Mouse (Mus musculus): ENCODE measurements around the gene Grap.

Gene Grap

GRCm38 (mm10) chr11:61683907-61684731 lies 31.1 kb downstream of the Grap start, which contains the start of gene Fam83g:
Gene Fam83g (plus strand): TSS chr11:61684091.
- DNase-seq (ENCODE audit: low spot score in 2 of 2): no peak

DNA sequence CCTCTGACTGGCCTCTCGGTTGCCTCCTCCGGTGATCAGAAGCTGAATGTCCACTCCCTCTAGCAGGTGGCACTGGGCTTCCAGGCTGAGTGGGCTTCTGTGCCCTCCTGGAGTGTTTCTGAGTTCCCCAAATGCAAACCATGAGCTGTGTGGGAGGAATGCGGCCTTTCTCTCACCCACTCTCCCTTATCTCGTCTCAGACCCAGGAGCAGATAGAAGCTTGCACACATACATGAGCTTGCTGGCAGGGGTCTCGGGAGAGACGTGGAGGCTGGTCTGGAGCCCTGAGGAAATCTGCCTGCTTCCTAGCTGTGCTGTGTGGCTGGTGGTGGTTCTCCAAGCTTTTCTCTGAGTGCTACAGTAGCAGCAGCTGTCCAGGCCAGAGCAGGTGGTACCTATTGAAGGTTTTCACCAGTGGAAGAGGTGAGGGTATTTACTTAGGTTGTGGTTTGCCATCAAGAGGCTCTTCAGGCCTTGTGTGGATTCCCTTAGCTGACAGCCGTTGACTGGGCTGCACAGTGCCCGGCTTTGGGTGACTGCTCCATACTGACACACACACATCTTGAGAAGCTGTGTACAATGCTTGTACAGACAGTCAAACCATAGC lies 32.2 kb downstream of the Grap start:
- no peak for DNase-seq (ENCODE audit: low spot score in 2 of 2)

GRCm38 (mm10) chr11:61686141-61686540 lies 33.1 kb downstream of the Grap start:
- no peak for DNase-seq (ENCODE audit: low spot score in 2 of 2)

DNA sequence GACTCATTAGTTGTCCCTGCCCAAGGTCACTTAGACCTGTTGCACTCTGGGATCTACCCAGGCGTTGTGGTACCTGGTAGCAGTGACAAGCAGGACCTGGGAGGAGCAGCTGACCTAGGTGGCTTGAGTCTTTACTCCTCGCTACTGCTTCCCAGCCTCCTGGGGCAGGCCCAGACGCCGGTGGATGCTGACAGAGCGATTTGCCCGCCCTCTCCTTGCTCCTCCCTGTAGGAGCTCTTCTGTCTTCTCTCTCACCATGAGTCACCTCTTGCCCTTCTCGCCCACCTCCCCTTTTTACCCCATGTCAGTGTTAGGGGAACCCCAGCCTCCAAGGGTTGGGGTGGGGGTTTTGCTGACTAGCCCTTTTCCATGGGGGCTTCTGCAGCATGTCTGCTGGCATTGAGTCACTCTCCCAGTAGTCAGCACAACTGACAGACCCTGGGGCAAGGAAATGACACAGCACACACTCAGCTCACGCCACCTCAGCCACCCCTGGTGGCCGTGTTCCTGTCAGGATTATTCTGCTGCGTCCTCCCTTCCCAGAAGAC lies 33.9 kb downstream of the Grap start:
- DNase-seq (ENCODE audit: low spot score in 2 of 2): no peak

- DNase-seq (ENCODE audit: low spot score in 2 of 2): no peak
Observed at GRCm38 (mm10) chr11:61687595-61687994, 34.5 kb downstream of the Grap start.

DNA sequence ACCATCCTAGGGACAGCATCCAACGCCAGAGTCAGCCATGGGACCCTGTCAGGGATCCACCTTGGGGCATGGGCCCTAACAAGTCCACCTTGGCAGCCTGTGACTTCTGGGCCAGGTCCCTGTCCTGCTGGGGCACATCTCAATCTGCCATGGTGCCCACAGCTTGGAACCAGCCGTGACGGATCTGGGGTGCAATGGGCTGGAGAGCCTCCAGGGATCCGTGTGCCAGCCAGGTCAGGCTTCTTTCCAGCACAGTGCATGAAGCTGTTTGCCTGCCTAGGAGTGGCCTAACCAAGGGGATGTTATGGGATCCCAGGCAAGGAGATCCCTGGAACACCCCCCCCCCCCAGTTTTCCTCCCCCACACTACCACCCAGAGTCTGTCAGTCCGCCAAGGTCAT lies 39.9 kb downstream of the Grap start:
- DNase-seq (ENCODE audit: low spot score in 2 of 2): no peak

DNA sequence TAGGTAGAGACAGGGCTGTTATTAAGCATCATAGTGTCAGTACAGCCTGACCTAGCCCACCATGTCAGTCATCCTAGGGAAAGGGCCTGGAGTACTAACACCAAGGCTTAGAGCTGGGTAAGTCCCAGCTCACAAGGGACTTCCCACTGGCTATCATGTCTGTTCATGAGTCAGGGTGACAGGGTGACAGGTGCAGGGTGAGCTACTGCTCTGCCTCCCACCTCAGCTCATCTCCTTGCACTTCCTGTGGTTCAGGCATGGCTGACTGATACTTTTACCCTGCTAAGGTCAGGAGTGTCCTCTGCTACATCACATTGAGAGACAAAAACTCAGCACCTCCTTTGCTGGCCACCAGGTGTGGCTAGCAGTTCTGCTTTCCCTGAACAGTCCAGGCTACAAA lies 45.8 kb downstream of the Grap start:
- no peak for DNase-seq (ENCODE audit: low spot score in 2 of 2)

DNA sequence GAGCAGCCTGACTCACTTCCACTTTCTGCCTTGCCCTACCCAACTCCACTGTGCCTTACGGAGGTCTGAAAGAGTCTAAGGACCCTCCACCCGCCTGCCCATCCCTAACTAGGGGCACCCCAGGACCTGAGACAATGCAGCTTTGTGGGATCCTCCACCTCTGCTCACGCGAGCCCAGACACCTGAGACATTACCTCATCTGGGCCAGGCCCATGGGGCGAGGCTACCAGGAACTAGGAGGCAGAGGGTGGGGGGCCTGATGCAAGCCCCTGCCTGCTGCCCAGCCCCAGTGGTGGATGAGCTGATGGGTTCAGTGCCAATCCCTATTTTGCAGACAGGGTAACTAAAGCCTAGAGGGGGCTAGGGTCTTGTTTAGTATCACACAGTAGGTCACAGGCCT lies 46.4 kb downstream of the Grap start:
- DNase-seq (ENCODE audit: low spot score in 2 of 2): no peak

DNA sequence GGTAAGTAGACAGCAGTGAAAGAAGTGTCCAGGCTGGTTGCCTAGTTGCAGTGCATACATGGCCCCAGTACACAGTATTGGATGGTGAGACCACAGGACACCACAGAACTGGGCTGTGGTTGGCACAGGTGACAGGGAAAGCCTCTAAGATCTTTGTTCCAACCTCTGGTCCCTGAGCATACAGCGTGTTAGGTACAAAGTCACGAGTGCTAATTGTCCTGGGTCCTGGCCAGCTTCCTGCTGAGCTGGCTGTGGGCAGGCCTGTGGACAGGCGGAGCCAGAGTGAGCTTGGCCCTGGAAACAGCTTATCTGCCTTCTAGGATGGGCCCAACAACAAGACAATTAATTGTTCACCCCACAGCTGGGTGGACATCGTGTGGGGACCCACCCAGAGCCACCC lies 46.9 kb downstream of the Grap start:
- DNase-seq (ENCODE audit: low spot score in 2 of 2): no peak

DNA sequence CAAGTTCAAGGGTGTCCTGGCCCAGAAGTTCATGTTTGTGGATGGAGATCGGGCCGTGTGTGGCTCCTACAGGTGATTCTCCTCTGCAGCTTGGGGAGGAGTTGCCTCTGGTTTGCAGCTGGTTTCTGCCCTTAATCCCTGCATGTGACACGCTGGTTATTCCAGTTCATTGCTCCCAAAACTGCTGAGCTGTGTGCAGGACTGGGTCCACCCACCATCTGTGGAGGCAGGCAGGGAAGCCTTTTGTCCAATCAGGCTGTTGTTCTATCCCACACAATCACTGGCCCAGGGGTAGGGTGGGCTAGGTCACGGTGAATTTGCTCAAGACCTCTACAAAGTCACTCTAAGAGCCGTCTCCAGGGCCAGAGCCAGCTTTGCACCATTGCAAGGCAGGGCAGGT lies 48.6 kb downstream of the Grap start:
- no peak for DNase-seq (ENCODE audit: low spot score in 2 of 2)

GRCm38 (mm10) chr11:61702494-61702893 lies 49.4 kb downstream of the Grap start:
- DNase-seq (ENCODE audit: low spot score in 2 of 2): no peak

DNA sequence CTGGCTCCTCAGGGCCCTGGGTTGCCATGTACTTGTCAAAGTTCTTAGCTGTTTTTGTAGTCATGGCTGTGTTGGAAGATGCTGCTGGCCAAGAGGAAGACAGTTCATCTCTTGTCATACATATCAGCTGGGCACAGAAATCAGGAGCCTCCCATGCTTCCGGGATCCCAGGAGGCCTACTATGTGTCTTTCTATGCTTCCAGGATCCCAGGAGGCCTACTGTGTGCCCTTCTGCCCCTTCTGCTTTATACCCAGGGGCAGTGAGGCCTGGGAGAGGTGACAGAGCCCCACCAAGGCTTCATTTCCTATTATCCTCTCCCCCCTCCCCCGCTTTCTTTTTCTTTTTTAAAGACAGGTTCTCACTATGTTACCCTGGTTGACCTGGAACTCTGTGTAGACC lies 52.5 kb downstream of the Grap start:
- DNase-seq (ENCODE audit: low spot score in 2 of 2): no peak

DNA sequence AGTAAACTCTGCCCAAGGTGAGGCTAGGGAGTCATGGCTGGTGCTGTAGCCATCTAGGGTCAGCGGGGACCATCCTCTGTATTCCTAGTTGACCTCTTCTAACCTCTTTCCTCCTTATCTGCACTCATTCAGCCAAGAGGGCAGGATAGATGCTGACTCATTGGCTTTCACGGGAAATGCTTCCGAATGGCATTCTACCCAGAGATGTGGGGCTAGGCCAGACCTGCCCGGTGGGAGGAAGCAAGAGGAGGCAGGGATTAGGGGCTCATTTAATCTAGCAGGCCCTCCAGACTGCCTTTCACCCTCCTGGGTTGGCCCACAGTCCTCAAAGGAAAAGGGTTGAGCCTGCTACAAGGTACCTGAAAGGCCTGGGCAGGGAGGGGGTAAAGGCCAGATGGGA lies 53.2 kb downstream of the Grap start:
- no peak for DNase-seq (ENCODE audit: low spot score in 2 of 2)

DNA sequence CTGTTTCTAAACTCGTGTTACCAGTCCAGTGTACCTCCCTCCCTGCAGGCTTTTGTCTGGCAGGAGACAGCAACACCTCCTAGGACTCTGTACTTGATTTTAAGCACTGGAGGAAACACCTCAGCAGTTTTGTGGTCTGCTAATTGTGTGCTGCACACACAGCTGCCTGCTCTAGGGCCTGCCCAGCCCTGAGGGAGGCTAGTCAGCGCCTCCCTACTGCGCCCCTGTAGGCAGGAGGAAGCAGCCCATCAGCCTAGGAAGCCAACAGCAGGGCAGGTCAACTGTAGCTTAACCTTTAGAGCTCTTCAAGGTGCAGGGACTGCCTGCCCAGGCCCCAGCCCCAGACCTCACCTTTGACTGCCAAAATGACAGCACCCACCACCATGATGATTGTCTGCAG lies 55.9 kb downstream of the Grap start:
- DNase-seq (ENCODE audit: low spot score in 2 of 2): no peak

DNA sequence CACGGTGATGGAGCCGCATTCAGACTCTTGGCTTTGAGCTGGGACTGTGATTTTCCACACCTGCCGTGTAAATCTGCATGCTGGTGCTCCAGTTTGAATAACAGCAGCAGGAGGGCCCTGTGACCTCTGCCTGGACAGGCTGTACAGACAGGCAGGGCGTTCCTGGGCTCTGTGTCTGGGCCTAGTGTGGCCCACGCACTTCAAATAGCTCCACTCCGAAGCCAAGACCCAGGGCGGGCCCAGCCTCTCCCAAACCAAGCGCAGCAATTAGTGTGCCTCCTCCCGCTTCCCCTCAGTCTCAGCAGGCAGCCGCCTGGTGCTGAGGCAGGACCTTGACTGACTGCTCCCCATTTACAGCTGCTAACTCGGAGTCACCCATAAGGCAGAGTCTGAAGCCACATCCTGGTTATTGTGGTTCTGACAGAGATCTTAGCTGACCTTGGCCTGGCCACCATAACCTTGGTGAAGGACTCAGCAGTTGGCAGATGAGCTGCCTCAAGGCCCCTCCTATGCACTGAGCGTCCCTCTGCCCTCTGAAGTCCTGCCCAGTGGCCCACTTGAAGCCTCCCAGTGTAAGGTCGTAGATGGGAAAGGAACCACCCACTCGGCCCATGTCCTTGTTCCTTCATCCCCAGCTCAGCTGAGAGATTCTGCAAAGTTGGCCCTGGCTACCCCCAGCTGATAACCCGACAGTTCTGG lies 60.2 kb downstream of the Grap start:
- DNase-seq (ENCODE audit: low spot score in 2 of 2): no peak

GRCm38 (mm10) chr11:61714346-61715117 lies 61.5 kb downstream of the Grap start:
- peak; percentile 34 to 68 for DNase-seq (ENCODE audit: low spot score in 2 of 2)

DNA sequence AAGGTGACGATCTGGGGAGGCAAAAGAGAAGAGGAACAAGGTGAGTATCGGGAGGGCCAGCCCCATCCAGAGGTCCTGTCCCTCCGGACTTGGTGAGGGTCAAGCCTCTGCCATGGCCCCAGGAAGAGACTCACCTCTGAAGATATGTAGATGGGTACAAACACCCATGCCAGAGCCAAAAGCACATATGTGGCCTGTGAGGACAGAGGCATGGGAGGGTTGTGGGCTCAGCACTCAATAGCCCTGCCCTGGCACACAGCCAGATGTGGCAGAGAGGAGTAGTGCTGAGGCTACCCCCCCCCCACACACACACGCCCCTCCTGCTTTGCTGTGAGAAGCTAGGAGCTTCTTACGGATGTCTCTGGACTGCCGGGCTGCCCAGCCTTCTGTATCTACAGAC lies 62.1 kb downstream of the Grap start:
- no peak for DNase-seq (ENCODE audit: low spot score in 2 of 2)

DNA sequence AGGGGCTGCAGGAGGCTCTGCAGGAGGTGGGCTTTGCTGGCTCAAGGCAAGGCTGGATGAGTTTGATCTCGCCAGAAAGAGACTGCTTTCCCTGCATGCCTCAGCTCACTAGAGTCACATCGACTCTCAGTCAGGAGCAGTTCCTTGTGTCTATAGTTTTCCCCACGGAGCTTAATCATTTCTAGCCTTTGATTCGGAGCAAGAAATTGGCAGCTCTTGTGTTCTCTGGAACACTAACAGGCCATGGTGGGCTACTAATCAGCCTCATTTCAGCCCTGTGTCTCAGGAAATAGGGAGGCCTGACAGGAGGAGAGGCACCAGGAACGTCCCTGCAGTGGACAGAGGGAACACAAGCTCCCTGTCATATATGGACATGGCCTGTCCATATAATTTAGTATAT lies 64.9 kb downstream of the Grap start:
- DNase-seq (ENCODE audit: low spot score in 2 of 2): no peak

DNA sequence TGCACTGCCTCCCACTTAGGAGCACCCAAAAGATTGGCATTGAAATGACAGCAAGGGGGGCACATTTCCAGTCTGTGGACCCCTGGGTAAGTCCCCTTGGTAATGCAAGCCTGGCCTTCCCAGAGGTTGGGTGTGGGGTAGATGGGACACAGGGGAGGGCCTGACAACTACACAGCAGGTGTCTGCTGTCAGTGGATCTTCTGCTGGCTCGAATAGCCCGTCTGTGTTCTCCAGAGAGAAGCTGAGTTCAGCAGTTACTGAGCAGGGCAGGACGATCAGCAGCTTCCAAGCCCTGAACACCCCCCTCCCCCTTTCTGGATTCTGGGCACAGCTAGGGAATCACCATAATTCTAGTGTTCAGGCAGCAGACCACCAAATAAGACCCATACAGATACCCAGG lies 66.3 kb downstream of the Grap start:
- DNase-seq (ENCODE audit: low spot score in 2 of 2): no peak

DNA sequence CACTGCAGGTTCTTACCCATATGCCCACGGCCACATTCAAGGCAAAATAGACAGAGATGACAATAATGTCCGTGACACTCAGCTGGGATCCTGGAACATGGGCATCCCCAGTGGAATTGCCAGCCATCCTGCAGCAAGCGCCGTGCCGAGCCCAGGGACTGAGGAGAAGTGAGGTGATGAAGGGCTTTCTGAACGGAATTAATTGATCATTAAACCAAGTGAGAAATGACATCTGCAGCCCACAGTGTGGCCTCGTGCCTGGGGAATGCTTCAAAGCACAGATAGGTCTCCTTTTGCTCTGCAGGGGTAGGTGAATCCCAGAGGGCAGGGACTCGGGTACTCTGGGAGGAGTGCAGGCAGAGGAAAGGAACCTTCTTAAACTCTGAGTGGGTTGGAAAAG lies 66.8 kb downstream of the Grap start:
- no peak for DNase-seq (ENCODE audit: low spot score in 2 of 2)

DNA sequence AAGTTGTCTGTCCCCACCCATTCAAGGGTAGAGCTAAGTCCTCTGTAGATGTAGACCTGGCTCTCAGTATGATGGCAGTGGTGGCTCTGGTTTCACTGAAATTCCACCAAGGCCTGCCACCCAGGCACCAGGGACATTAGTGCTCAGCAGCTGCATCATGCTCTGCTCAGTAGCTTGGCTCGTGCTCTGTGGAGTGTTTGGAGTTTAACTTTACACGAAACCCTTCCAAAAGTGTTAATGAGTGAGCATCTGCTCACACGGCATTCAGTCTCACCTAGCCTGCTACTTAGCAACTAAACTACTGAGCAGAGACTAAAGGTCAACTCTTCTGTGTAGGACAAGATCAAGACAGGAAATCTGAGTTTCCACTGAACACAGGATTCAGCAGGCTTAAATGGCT lies 67.6 kb downstream of the Grap start, which contains the start of gene Slc5a10:
Gene Slc5a10 (minus strand): TSS at position 191 of the 400 bp plus-strand sequence.
- no peak for DNase-seq (ENCODE audit: low spot score in 2 of 2)

DNA sequence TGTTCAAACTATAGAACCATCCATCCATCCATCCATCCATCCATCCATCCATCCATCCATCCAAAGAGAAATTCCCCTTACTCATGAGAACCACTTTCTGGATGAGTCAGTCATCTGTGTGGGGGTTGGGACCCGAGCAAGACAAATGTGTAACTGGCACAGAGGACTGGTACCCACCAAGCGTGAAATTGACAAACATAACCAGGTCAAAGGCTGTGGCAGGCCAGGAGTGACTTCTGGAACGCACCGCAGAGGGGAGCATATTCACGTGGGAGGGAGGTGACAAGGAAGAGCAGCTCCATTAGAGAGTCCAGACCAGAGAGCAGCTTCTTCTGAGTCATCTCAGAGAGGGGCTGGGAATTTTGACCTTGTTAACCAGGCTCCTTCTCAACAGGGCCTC lies 69.0 kb downstream of the Grap start:
- DNase-seq (ENCODE audit: low spot score in 2 of 2): no peak
